Mouse (Mus musculus) neural tube, embryonic 12.5 days (tissue): ENCODE measurements around the gene Dgki. TPM values are rescaled to one million over a fixed set of nuclear protein-coding genes. Genes with fewer than 3 reads are reported as not detected.
A peak's percentile ranks its signal among the peaks of the same experiment; 100 is the strongest.

ENCODE experiments used
- ATAC-seq: fragments of 200-750 bp; cut with Nextera tagmentation; 2 replicates; pipeline ENCODE4 v1.8.0; 2017; ENCODE audit warnings: low read depth, mild to moderate bottlenecking, moderate TSS enrichment, moderate library complexity; ENCODE audit not compliant: low FRiP score
- H3K27ac ChIP-seq: fragments of 300-500 bp; sonication (generic); 2 replicates; pipeline ENCODE4 v1.5.1; 2016
- H3K27me3 ChIP-seq: fragments of 300-500 bp; sonication (generic); replicated peaks from 2 replicates; pipeline ENCODE4 v1.6.1; 2016; ENCODE audit warnings: mild to moderate bottlenecking
- H3K36me3 ChIP-seq: fragments of 300-500 bp; sonication (generic); 2 replicates; pipeline ENCODE4 v1.6.1; 2016; ENCODE audit warnings: mild to moderate bottlenecking
- H3K4me1 ChIP-seq: fragments of 300-500 bp; sonication (generic); 2 replicates; pipeline ENCODE4 v1.6.1; 2016
- H3K4me2 ChIP-seq: fragments of 300-500 bp; sonication (generic); replicated peaks from 2 replicates; pipeline ENCODE4 v1.6.1; 2016; ENCODE audit warnings: mild to moderate bottlenecking
- H3K4me3 ChIP-seq: fragments of 300-500 bp; sonication (generic); 2 replicates; pipeline ENCODE4 v1.5.1; 2016
- H3K9ac ChIP-seq: fragments of 300-500 bp; sonication (generic); 2 replicates; pipeline ENCODE4 v1.6.1; 2016; ENCODE audit warnings: mild to moderate bottlenecking
- H3K9me3 ChIP-seq: fragments of 300-500 bp; sonication (generic); 2 replicates; pipeline ENCODE4 v1.6.1; 2016; ENCODE audit warnings: mild to moderate bottlenecking
- WGBS: fragments of 180-500 bp; shearing (Covaris S2); methylation state at CpG from one replicate; pipeline ENCODE4 v1.1.7; 2016; 5-methylcytosine and 5-hydroxymethylcytosine counted together
- polyA plus RNA-seq: library from polyadenylated mRNA; unstranded; fragments of >200 nt; fragmentation: Nextera tagmentation; extraction: Ambion mirVana; gene quantifications from 2 replicates; pipeline ENCODE4 v1.2.1, GENCODE M21; 2016

Gene Dgki
- polyA plus RNA-seq, 1 experiment from 2014 or later = 4.9 TPM

GRCm38 (mm10) chr6:37046152-37046788 is 253.7 kb downstream of the Dgki start:
- no peak overlapping the region for H3K9ac ChIP-seq
- H3K9me3 ChIP-seq = no peaks in the 10 kb centered on the region
- 42% methylated on average over 4 of the region's 4 CpGs for WGBS
- no peak overlapping the region for H3K27ac ChIP-seq
- no peak overlapping the region for H3K4me3 ChIP-seq
- no peaks in the 10 kb centered on the region for H3K27me3 ChIP-seq
- no peaks in the 10 kb centered on the region; the same call in 1 of the 2 replicates for H3K4me1 ChIP-seq
- ATAC-seq = peak; percentile 19
- no peaks in the 10 kb centered on the region for H3K36me3 ChIP-seq
- H3K4me2 ChIP-seq = no peak overlapping the region

GRCm38 (mm10) chr6:37044796-37045195 is 255.2 kb downstream of the Dgki start:
- whole genome bisulfite sequencing = 89% methylated on average over 4 of the region's 4 CpGs
- H3K4me3 ChIP-seq = no peak overlapping the region
- no peak overlapping the region for H3K9ac ChIP-seq
- H3K27ac ChIP-seq = no peak overlapping the region
- no peaks in the 10 kb centered on the region for H3K27me3 ChIP-seq
- H3K4me1 ChIP-seq = no peaks in the 10 kb centered on the region; the same call in 1 of the 2 replicates
- no peak for ATAC-seq
- H3K9me3 ChIP-seq = no peaks in the 10 kb centered on the region
- H3K4me2 ChIP-seq = no peak overlapping the region
- no peaks in the 10 kb centered on the region for H3K36me3 ChIP-seq

- whole genome bisulfite sequencing = 48% methylated on average over 8 of the region's 8 CpGs
- Histone ChIP-seq H3K9ac (no peak overlapping the region), H3K27ac (no peak overlapping the region), H3K9me3 (no peaks in the 10 kb centered on the region), H3K36me3 (no peaks in the 10 kb centered on the region), H3K4me3 (no peak overlapping the region), H3K4me1 (peaks cover 13% of the 10 kb centered on the region), H3K27me3 (no peaks in the 10 kb centered on the region), H3K4me2 (no peak overlapping the region)
- peak; percentile 62; the same call in 1 of the 2 replicates for ATAC-seq
Measured at GRCm38 (mm10) chr6:37038444-37038843, 261.5 kb downstream of the Dgki start.

DNA sequence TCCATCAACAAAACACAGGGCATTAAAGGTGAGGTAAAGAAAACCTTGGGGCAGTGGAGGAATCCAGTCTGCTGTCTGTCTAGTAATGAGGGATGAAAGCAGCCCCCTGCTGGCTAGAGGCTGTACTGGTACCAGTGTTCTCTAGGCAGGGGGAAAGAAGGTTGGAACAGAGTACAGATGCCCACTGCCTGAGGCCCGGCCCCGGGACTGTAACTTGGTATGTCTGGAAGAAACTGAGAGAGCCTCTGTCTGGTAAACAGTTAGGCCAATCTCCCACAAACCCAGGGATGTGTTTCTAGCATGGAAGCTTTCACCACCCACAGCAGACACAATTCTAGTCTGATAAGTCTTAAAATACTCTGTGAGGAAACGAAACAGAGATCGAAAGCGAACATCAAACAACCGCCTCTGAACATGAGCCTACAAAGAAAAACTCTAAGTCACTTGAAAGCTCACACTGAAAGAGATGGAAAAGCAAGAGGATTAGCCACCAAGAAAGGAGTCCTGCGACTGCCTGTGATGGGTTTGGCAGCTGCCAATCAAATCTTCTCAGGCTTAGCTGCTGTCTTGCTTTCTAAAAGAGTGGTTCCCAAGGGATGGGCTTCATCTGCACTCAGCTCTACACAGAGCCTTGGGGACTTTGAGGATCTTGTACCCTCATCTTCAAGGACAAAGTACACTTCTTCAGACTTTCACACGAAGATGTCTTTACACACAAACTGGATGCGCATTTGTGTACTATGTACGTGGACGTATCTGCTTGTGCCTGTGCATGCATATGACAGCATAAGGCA is 262.7 kb downstream of the Dgki start:
- no peak overlapping the region for H3K27ac ChIP-seq
- H3K9ac ChIP-seq = no peak overlapping the region
- H3K27me3 ChIP-seq = no peaks in the 10 kb centered on the region
- H3K4me3 ChIP-seq = no peak overlapping the region
- no peaks in the 10 kb centered on the region for H3K36me3 ChIP-seq
- H3K4me2 ChIP-seq = no peak overlapping the region
- H3K9me3 ChIP-seq = no peaks in the 10 kb centered on the region
- ATAC-seq = peak; percentile 81; the same call in 1 of the 2 replicates
- H3K4me1 ChIP-seq = peaks cover 13% of the 10 kb centered on the region
- WGBS = 82% methylated on average over 11 of the region's 11 CpGs

- Histone ChIP-seq H3K27ac (no peak overlapping the region), H3K9ac (no peak overlapping the region), H3K9me3 (no peaks in the 10 kb centered on the region), H3K36me3 (no peaks in the 10 kb centered on the region), H3K27me3 (no peaks in the 10 kb centered on the region), H3K4me3 (no peak overlapping the region), H3K4me1 (peaks cover 13% of the 10 kb centered on the region), H3K4me2 (no peak overlapping the region)
- WGBS = 80% methylated on average over 6 of the region's 6 CpGs
- ATAC-seq = no peak
Measured at GRCm38 (mm10) chr6:37035681-37036080, 264.3 kb downstream of the Dgki start.

GRCm38 (mm10) chr6:37030986-37031385 is 269.0 kb downstream of the Dgki start:
- H3K27ac ChIP-seq = no peak overlapping the region
- no peak overlapping the region for H3K4me2 ChIP-seq
- H3K4me3 ChIP-seq = no peak overlapping the region
- no peaks in the 10 kb centered on the region for H3K27me3 ChIP-seq
- H3K4me1 ChIP-seq = 0 out of 2 replicates have a peak, but pooled peaks cover 1% of the 10 kb centered on the region
- H3K36me3 ChIP-seq = no peaks in the 10 kb centered on the region
- 94% methylated on average over 1 of the region's 1 CpGs for WGBS
- ATAC-seq = no peak
- H3K9ac ChIP-seq = no peak overlapping the region
- no peaks in the 10 kb centered on the region for H3K9me3 ChIP-seq

GRCm38 (mm10) chr6:37030402-37030801 is 269.6 kb downstream of the Dgki start:
- Histone ChIP-seq H3K27me3 (no peaks in the 10 kb centered on the region), H3K4me3 (no peak overlapping the region), H3K36me3 (no peaks in the 10 kb centered on the region), H3K4me1 (no peaks in the 10 kb centered on the region), H3K9ac (no peak overlapping the region), H3K9me3 (no peaks in the 10 kb centered on the region), H3K27ac (no peak overlapping the region), H3K4me2 (no peak overlapping the region)
- WGBS = 91% methylated on average over 2 of the region's 2 CpGs
- no peak for ATAC-seq

DNA sequence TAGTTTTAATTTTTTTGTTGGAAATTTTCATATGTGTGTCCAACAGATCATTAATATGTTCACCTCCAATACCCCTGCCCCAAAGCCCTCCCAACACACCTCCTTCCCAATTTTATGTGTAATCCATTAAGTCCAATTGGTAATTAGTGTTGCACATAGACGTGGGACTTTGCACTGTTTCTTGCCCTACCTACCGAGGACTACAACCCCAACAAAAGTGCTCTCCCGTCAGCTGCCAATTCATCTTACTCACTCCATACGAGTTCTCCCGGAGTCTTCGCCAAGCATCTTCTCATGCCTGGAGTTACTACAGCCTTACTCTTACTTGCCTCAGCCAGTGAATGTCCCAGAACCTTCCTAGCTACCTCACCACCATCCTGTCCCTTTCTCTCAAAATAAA is 271.1 kb downstream of the Dgki start:
- no peaks in the 10 kb centered on the region for H3K9me3 ChIP-seq
- H3K27ac ChIP-seq = no peak overlapping the region
- no peak for ATAC-seq
- H3K36me3 ChIP-seq = no peaks in the 10 kb centered on the region
- no peaks in the 10 kb centered on the region for H3K4me1 ChIP-seq
- WGBS = 92% methylated on average over 6 of the region's 6 CpGs
- H3K4me3 ChIP-seq = no peak overlapping the region
- H3K4me2 ChIP-seq = no peak overlapping the region
- no peak overlapping the region for H3K9ac ChIP-seq
- no peaks in the 10 kb centered on the region for H3K27me3 ChIP-seq

GRCm38 (mm10) chr6:37028300-37028699 is 271.7 kb downstream of the Dgki start:
- Histone ChIP-seq H3K4me1 (no peaks in the 10 kb centered on the region), H3K4me2 (no peak overlapping the region), H3K27ac (no peak overlapping the region), H3K9ac (no peak overlapping the region), H3K27me3 (no peaks in the 10 kb centered on the region), H3K4me3 (no peak overlapping the region), H3K36me3 (no peaks in the 10 kb centered on the region), H3K9me3 (no peaks in the 10 kb centered on the region)
- 89% methylated on average over 2 of the region's 2 CpGs for WGBS
- ATAC-seq = no peak

- Histone ChIP-seq H3K36me3 (no peaks in the 10 kb centered on the region), H3K27me3 (no peaks in the 10 kb centered on the region), H3K9me3 (no peaks in the 10 kb centered on the region), H3K4me3 (no peak overlapping the region), H3K27ac (no peak overlapping the region), H3K9ac (no peak overlapping the region), H3K4me2 (no peak overlapping the region), H3K4me1 (no peaks in the 10 kb centered on the region)
- WGBS = 89% methylated on average over 8 of the region's 8 CpGs
- ATAC-seq = no peak
Measured at GRCm38 (mm10) chr6:37026343-37027243, 273.4 kb downstream of the Dgki start.

DNA sequence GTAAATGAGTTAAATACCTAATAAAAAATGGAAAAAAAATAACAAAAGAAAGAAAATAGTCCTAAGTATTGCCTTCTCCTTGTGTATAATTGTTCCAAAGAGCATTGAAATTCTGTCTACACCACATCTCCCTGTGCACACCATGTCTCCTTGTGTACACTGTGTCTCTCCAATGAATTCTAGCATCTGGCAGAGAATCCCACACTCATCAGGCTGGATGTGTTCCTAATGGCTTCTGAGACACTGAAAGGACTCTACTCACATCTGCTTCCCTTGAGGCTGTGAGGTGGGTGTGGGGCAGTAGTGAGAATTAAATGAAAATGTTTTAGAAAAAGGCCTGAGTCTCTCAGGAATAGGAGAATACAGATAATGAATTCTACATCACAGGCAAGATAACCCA is 283.9 kb downstream of the Dgki start:
- H3K9ac ChIP-seq = no peak overlapping the region
- H3K27ac ChIP-seq = no peak overlapping the region
- no peak for ATAC-seq
- H3K4me2 ChIP-seq = no peak overlapping the region
- peaks cover 4% of the 10 kb centered on the region; the same call in 1 of the 2 replicates for H3K4me1 ChIP-seq
- no peaks in the 10 kb centered on the region for H3K9me3 ChIP-seq
- H3K4me3 ChIP-seq = no peak overlapping the region
- no peaks in the 10 kb centered on the region for H3K27me3 ChIP-seq
- no peaks in the 10 kb centered on the region for H3K36me3 ChIP-seq

DNA sequence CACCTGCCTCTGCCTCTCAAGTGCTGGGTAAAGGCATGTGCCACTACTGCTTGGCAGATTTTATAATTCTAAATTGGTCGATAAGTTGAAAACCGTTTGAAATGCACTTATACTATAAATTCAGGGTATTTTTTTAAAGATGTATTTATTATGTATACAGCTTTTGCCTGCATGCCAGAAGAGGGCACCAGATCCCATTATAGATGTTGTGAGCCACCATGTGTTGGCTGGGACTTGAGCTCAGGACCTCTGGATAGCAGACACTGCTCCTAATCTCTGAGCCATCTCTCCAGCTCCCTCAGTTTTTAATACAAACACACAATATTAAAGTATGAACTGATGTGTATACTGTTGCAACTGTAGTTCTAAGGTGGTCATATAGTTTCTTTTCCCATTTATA is 288.4 kb downstream of the Dgki start:
- WGBS = 94% methylated on average over 2 of the region's 2 CpGs

More for the DNA sequence above, 288.4 kb downstream of the Dgki start:
- H3K27me3 ChIP-seq = no peaks in the 10 kb centered on the region
- no peak overlapping the region for H3K9ac ChIP-seq
- H3K4me2 ChIP-seq = no peak overlapping the region
- H3K4me1 ChIP-seq = peaks cover 4% of the 10 kb centered on the region; the same call in 1 of the 2 replicates
- H3K4me3 ChIP-seq = no peak overlapping the region
- no peaks in the 10 kb centered on the region for H3K9me3 ChIP-seq
- no peak overlapping the region for H3K27ac ChIP-seq
- ATAC-seq = no peak
- no peaks in the 10 kb centered on the region for H3K36me3 ChIP-seq
